Mouse (Mus musculus) liver, embryonic 11.5 days (tissue): ENCODE data around the gene Map4k4. TPM values are rescaled to one million over a fixed set of nuclear protein-coding genes. Genes with fewer than 3 reads are reported as not detected.

Source experiments
- ATAC-seq: fragments of 200-750 bp; cut with Nextera tagmentation; replicated peaks from 2 replicates; pipeline ENCODE4 v1.8.0; 2017; ENCODE audit warnings: moderate number of reproducible peaks, mild to moderate bottlenecking, moderate TSS enrichment, moderate library complexity; ENCODE audit not compliant: low FRiP score
- DNase-seq: peaks from one replicate; pipeline ENCODE4 v3.0.0-alpha.2; 2017; ENCODE audit warnings: low spot score
- H3K27ac ChIP-seq: fragments of 300-500 bp; sonication (generic); 2 replicates; pipeline ENCODE4 v1.5.1; 2014; ENCODE audit warnings: mild to moderate bottlenecking, low read depth, low read length, control low read depth
- H3K27me3 ChIP-seq: fragments of 300-500 bp; sonication (generic); replicated peaks from 2 replicates; pipeline ENCODE4 v1.6.1; 2014; ENCODE audit warnings: low read length, mixed read lengths; ENCODE audit not compliant: control insufficient read depth, insufficient read depth
- H3K36me3 ChIP-seq: fragments of 300-500 bp; sonication (generic); 2 replicates; pipeline ENCODE4 v1.6.1; 2014; ENCODE audit warnings: mild to moderate bottlenecking, low read length, moderate library complexity, mixed read lengths; ENCODE audit not compliant: control insufficient read depth, insufficient read depth
- H3K4me1 ChIP-seq: fragments of 300-500 bp; sonication (generic); replicated peaks from 2 replicates; pipeline ENCODE4 v1.6.1; 2014; ENCODE audit warnings: low read length, mixed read lengths; ENCODE audit not compliant: control insufficient read depth, insufficient read depth
- H3K4me2 ChIP-seq: fragments of 300-500 bp; sonication (generic); 2 replicates; pipeline ENCODE4 v1.6.1; 2014; ENCODE audit warnings: mild to moderate bottlenecking, control low read depth, moderate library complexity
- H3K4me3 ChIP-seq: fragments of 300-500 bp; sonication (generic); 2 replicates; pipeline ENCODE4 v1.5.1; 2014; ENCODE audit warnings: low read depth, low read length, control low read depth
- H3K9ac ChIP-seq: fragments of 300-500 bp; sonication (generic); 2 replicates; pipeline ENCODE4 v1.6.1; 2014; ENCODE audit warnings: low read depth, low read length, control low read depth
- H3K9me3 ChIP-seq: fragments of 300-500 bp; sonication (generic); 2 replicates; pipeline ENCODE4 v1.6.1; 2016; ENCODE audit warnings: low read length, inconsistent platforms, mixed read lengths; ENCODE audit not compliant: control insufficient read depth
- WGBS: fragments of 180-500 bp; shearing (Covaris S2); extraction: QIAGEN DNeasy Blood & Tissue Kit; methylation state at CpG from one replicate; pipeline ENCODE4 v1.1.7; 2014; 5-methylcytosine and 5-hydroxymethylcytosine counted together
- polyA plus RNA-seq: library from polyadenylated mRNA; unstranded; fragments of >200 nt; fragmentation: Nextera tagmentation; extraction: Ambion mirVana; gene quantifications from 2 replicates; pipeline ENCODE4 v1.2.1, GENCODE M21; 2014

Map4k4 gene
- polyA plus RNA-seq, 1 experiment from 2014 or later: 13.6 TPM

DNA sequence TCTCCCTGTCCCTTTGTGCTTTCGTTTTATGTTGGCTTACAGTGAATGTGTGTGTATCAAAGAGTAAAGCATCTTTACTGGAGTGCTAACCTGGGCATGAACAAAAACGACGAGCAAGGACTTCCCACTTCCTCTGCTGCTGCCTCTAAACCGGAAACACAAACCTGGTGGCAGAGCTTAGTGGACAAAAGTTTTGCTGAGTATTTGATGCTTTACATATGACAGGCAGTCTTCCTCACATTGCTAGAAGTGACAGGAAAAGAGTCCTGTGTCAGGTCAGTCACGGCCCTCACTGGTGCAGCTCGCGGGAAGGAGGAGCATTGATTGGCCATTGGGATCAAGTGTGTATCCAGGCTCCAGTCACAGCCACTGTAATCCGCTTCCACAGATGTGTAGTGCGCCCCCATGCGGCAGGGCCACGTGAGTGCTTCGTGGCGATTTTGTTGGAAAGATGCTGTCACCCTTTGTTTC is 35.7 kb downstream of the Map4k4 start:
- ATAC-seq (peak; percentile 82), DNase-seq (peak; percentile 87)
- no peak overlapping the region for H3K27ac ChIP-seq
- peaks cover 55% of the 10 kb centered on the region for H3K4me1 ChIP-seq
- H3K4me3 ChIP-seq: peak overlapping the region; percentile 52
- H3K4me2 ChIP-seq: peak overlapping the region; percentile 65
- no peaks in the 10 kb centered on the region for H3K27me3 ChIP-seq
- H3K9ac ChIP-seq: peak overlapping the region; percentile 50
- H3K9me3 ChIP-seq: no peaks in the 10 kb centered on the region
- no peaks in the 10 kb centered on the region for H3K36me3 ChIP-seq
- WGBS: under 1% methylated on average over 13 of the region's 13 CpGs

DNA sequence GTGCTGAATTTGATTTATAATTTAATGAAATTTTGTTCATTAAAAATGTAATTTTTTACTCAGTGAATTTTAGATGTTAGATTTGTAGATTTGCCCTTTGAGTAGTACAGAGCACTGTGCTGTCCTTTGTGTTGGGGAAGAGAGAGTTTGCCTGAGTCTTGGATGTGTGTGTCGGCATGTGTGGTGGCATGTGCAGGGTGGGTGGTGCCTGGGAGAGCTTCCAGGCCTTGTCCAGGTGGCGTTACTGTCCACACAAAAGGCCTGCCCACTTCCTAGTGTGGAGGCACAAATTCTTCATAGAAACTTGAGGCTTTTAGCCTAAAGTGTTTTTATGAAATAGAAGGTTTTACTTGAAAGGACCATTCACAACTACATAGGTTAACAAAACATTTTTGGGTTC is 36.2 kb downstream of the Map4k4 start:
- ATAC-seq (no peak), DNase-seq (no peak)
- Histone ChIP-seq H3K4me2 (peak overlapping the region; percentile 65), H3K9ac (no peak overlapping the region), H3K4me1 (peaks cover 55% of the 10 kb centered on the region), H3K27me3 (no peaks in the 10 kb centered on the region), H3K27ac (peak overlapping the region; percentile 11; the same call in 1 of the 2 replicates), H3K36me3 (no peaks in the 10 kb centered on the region), H3K4me3 (peak overlapping the region; percentile 52; the same call in 1 of the 2 replicates), H3K9me3 (no peaks in the 10 kb centered on the region)
- 64% methylated on average over 2 of the region's 2 CpGs for WGBS

DNA sequence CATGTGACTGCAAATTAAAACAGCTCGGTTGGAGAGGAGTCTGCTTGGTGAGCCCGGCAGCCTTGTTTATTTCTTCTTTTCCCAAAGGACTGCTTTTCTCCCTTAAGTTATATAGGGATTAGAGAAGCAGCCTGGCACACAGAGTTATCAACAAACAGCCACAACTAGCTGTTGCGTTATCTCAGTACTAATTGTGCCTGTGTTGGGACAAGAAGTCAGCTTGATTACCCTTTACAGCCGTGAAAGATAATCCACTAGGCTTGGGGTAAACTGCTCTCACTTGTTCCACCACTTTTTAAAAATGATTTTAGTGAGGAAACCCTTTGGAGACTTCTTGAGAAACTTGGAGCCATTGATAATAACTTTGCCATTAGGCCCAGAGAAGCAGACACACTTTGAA is 36.9 kb downstream of the Map4k4 start:
- ATAC-seq: peak; percentile 72
- DNase-seq: no peak
- H3K27ac ChIP-seq: peak overlapping the region; percentile 11
- peaks cover 50% of the 10 kb centered on the region for H3K4me1 ChIP-seq
- H3K27me3 ChIP-seq: no peaks in the 10 kb centered on the region
- H3K9me3 ChIP-seq: no peaks in the 10 kb centered on the region
- H3K36me3 ChIP-seq: no peaks in the 10 kb centered on the region
- no peak overlapping the region for H3K9ac ChIP-seq
- no peak overlapping the region for H3K4me3 ChIP-seq
- H3K4me2 ChIP-seq: peak overlapping the region; percentile 21; the same call in 1 of the 2 replicates
- 39% methylated on average over 4 of the region's 4 CpGs for WGBS

DNA sequence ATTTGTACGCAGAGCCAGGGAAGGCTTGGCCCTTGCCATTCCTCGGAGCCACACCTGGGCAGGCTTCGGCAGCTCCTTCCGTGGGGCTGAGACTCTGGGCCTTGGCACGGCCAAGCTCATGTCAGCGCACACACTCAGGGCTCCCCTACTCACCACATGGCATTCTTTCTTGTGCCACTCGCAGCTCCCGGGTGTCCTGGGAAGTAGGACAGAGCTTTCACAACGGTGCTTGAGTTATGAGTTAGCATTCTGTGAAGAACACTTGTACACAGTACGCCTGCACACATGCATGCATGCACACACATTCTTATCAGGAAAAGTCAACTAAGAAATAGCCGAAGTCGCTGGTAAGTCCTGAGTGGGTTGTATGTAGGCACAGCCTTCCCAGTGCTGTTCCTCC is 38.7 kb downstream of the Map4k4 start:
- Histone ChIP-seq H3K4me3 (no peak overlapping the region), H3K27me3 (no peaks in the 10 kb centered on the region), H3K4me2 (no peak overlapping the region), H3K4me1 (peaks cover 55% of the 10 kb centered on the region), H3K9ac (no peak overlapping the region), H3K9me3 (no peaks in the 10 kb centered on the region), H3K27ac (no peak overlapping the region), H3K36me3 (no peaks in the 10 kb centered on the region)
- ATAC-seq: no peak
- no peak for DNase-seq
- 83% methylated on average over 12 of the region's 12 CpGs for WGBS

DNA sequence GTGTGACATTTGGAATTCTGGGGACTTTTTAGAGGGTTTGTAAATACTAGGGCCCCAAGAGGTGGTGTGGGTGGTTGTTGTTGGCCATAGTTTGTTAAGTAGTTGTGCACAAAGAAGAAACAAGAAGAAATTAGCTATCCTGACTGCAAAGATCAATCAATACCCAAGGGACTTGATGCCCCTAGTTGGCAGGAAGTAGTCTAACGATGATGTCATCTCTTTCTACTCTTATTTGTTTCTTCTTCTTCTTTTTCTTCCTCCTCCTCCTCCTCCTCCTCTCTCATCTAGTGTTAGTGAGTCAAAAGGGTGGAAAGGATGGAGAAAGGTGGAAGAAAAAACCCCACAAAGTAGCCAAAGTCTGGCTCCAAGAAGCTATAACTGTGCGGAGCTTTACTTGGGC is 39.6 kb downstream of the Map4k4 start:
- DNase-seq (no peak), ATAC-seq (no peak)
- Histone ChIP-seq H3K27ac (no peak overlapping the region), H3K9me3 (no peaks in the 10 kb centered on the region), H3K27me3 (no peaks in the 10 kb centered on the region), H3K4me2 (no peak overlapping the region), H3K9ac (no peak overlapping the region), H3K4me1 (peaks cover 52% of the 10 kb centered on the region), H3K36me3 (no peaks in the 10 kb centered on the region), H3K4me3 (no peak overlapping the region)
- WGBS: 78% methylated on average over 2 of the region's 2 CpGs

DNA sequence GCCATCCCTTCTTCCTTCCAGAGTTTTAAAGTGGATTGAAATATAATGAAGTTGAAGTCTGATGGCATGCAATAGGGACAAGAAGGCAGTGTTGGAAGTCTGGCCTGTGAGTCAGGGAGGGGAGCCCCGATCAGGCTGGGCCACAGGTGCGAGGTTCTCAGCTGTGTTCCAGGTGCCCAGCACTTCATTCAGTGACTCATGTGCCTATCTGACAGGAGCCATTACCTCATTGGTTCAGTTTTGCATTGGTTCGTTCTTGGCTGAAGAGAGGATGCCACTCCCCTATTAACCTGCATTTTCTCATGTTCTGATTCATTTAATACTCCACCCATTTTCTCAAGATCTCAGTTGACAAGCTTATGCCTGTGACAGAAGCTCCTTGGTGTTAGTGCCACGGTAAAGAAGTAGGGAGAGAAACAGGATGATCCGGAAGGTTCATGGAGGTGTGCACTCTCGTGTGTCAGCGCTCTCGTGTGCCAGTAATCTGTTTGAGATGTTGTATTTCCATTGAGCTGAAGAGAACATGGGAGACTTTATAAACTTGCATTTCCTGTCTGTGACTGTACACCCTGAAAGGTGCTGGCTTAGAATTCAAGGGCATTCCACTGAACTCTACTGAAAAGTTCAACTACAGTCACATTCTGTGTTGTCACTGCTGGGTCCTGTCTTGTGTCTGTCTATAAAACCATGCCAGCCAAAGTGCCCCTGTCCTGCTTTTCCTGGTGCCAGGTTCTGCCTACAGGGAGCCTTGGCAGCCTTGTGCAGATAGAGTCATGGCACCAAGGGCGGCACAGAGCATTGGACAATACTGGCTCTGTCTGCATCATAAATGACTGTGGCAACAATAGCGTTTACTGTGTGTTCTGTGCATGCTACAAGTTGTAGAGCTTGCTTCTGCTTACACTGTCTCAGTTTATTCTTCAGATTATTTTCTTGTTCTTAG is 40.8 kb downstream of the Map4k4 start:
- H3K4me2 ChIP-seq: no peak overlapping the region
- WGBS: 79% methylated on average over 10 of the region's 10 CpGs
- no peaks in the 10 kb centered on the region for H3K27me3 ChIP-seq
- no peak overlapping the region for H3K9ac ChIP-seq
- H3K27ac ChIP-seq: no peak overlapping the region
- H3K9me3 ChIP-seq: no peaks in the 10 kb centered on the region
- H3K4me1 ChIP-seq: peaks cover 51% of the 10 kb centered on the region
- H3K4me3 ChIP-seq: no peak overlapping the region
- no peaks in the 10 kb centered on the region for H3K36me3 ChIP-seq
- ATAC-seq (no peak), DNase-seq (no peak)

DNA sequence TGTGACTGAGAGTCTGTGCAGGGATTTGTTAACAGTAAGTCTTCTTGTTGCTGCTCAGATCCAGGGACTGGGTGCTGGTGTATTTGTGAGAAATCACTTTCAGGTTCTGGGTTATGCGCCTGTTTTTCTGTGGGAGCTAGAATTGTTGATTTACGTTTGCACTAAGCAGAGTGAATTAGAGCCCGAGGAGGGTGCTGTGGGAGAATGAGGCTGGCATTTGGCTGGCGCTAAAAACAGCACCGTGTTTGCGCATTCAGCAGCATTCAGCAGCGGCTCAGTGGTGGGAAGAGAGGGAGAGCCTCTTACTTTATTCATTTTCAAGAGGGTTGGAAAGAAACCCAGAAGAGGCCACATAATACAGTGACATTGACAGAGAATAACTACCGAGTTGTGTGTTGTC is 42.2 kb downstream of the Map4k4 start:
- WGBS: 53% methylated on average over 8 of the region's 8 CpGs
- Histone ChIP-seq H3K36me3 (no peaks in the 10 kb centered on the region), H3K27ac (no peak overlapping the region), H3K4me2 (no peak overlapping the region), H3K27me3 (no peaks in the 10 kb centered on the region), H3K9me3 (no peaks in the 10 kb centered on the region), H3K9ac (no peak overlapping the region), H3K4me1 (peaks cover 47% of the 10 kb centered on the region), H3K4me3 (no peak overlapping the region)
- ATAC-seq: no peak
- DNase-seq: no peak

DNA sequence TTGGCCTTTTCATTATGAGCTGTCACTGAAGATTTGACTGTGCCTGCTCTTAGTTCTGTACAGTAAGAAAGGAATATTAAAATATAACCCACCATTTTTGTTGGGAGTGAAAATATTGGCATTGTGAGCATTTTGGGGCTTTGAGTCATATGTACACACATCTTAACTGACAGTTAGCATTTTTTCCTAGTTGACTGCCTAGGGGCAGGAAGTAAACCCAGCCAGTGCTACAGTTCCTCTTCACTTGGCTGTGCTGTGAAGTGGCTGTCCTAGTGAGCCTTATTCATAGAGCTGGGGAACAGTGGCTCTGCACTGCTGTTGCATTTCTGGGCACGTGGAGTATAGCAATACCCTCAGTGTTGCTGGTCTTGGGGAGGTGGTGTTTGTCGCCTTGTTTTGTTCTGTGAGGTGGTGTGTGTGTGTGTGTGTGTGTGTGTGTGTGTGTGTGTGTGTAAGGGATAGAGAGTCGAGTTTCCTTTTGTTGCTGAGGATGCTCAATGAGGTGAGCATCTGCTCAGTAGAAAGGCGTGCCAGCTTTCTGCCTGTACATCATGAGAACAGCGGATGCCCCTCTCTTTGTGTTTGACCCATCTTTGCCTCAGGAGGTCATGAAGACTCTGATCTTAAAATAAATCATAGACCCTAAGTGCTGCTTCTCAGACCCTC is 43.7 kb downstream of the Map4k4 start:
- no peak overlapping the region for H3K9ac ChIP-seq
- DNase-seq: no peak

More for the DNA sequence above, 43.7 kb downstream of the Map4k4 start:
- H3K27me3 ChIP-seq: no peaks in the 10 kb centered on the region
- no peaks in the 10 kb centered on the region for H3K9me3 ChIP-seq
- H3K4me3 ChIP-seq: no peak overlapping the region
- no peak overlapping the region for H3K4me2 ChIP-seq
- no peaks in the 10 kb centered on the region for H3K36me3 ChIP-seq
- 64% methylated on average over 5 of the region's 5 CpGs for WGBS
- no peak for ATAC-seq
- peaks cover 44% of the 10 kb centered on the region for H3K4me1 ChIP-seq
- H3K27ac ChIP-seq: no peak overlapping the region
